Mouse (Mus musculus): ENCODE measurements around the gene Cbll1.

The Cbll1 gene

DNA sequence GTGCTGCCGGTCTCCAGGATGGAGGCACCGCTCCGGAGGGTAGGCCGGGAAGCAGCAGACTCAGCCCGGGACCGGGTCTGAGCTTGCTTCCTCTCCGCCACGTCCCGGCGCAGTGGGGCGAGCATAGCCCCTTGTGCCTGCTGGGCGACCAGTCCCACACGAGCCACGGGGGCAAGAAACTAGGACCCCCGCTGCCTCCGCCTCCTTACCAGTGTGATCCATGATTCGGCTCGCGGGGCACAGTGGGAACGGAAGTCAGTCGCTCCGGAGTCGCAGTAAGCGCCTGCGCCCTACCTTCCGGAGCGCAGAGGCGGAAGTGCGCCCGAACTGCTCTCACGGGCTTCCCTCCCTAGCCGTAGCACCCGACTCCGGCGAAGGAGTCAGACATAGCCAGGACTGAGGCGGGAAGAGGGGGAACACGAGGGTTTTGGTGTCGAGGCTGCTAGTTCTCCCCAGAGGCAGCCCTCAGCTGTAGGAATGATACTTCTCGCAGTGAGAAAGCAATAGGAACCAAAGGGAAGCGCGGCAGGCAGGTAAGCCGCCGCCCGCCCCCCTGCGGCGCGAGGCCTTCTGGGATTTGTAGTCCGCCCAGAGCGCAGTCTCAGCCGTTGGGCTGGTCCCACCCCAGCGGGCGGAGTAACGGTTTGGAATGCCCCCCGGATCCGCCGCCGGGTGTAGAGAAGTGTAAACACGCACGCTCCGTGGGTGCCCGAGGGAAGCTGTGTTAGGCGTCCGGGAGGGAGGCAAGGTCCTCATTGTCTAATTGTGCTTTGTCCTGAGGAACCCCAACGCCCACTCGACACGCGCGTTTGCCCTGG is at the start of gene Cbll1:
Gene Cbll1 (minus strand): TSS at position 303 of the 818 bp plus-strand sequence.
- in situ Hi-C loops (cut with MseI, MboI) = loop anchor here (10.0 to 25.0 kb wide), 4 partner anchors 125 to 425 kb away; partner anchors contain the start of gene Gpr22 (in 1 of the 2)

DNA sequence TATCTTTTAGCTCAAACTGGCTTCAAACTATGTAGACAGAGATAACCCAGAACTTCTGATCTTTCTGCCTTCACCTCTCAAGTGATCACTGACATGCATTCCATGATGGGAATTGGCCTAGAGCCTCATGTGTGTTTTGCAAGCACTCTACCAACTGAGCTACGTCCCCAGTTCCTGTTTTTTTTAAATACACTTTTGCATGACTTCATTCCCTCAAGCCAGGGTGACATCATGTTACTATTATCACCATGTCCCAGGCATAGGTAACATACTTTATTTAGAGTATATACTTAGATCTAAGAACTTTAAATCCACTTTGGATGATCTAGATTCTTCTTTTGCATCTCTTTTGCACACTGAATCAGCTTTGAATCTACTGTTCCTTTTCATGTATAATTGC is 46.6 kb upstream of the Cbll1 start:
- in situ Hi-C loops (cut with MseI, MboI) = no loop called here

DNA sequence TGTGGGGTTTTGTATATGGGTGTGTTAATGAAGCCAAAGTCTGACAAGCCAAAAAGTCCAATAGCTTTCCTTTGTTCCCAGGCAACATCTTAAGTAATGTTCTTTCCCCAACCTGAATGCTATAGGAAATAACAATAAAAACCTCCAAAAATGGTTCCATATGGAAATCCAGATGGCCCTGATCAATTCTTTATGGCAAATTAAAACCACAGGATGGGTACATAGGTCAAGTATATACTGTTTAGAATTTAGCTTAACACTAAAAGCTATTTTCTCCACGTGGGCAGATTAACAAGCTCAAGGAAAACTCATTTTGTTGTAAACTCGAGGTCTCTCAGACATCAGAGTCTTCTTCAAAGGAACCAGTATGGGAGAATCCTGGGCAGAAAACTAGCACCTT is 45.8 kb upstream of the Cbll1 start:
- in situ Hi-C loops (cut with MseI, MboI) = no loop called here

DNA sequence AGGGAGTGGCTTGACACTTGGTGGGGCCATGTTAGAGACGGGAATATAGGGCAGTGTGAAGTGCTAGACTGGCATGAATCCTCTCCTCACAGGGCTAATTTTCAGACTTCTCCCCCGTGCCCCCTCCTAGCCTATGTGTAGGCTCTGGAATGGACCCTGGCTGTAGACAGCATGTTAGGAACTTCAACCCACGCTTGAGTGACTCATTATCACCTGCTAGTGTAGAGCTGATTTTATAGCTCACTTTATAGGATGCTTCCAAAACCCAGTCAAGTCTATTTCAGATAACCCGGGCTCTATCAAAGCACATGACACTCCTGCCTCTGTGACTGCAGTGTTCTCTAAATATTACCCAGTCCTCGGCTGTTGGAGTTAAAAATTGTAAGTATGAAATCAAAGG is 42.1 kb upstream of the Cbll1 start:
- in situ Hi-C loops (cut with MseI, MboI) = no loop called here

DNA sequence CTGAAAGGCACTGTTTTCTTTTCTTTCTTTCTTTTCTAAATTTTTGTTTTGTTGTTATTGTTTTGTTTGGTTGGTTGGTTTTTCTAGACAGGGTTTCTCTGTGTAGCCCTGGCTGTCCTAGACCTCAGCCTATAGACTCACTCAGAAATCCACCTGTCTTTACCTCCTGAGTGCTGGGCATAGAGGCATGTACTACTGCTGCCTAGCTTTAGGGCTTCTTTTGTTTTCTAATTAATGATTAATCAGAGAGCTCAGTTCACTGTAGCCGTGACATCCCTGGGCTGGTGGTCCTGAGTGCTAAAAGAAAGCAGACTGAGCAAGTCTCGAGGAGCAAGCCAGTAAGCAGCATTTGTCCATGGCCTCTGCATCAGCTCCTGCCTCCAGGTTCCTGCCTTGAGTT is 40.4 kb upstream of the Cbll1 start:
- in situ Hi-C loops (cut with MseI, MboI) = no loop called here

DNA sequence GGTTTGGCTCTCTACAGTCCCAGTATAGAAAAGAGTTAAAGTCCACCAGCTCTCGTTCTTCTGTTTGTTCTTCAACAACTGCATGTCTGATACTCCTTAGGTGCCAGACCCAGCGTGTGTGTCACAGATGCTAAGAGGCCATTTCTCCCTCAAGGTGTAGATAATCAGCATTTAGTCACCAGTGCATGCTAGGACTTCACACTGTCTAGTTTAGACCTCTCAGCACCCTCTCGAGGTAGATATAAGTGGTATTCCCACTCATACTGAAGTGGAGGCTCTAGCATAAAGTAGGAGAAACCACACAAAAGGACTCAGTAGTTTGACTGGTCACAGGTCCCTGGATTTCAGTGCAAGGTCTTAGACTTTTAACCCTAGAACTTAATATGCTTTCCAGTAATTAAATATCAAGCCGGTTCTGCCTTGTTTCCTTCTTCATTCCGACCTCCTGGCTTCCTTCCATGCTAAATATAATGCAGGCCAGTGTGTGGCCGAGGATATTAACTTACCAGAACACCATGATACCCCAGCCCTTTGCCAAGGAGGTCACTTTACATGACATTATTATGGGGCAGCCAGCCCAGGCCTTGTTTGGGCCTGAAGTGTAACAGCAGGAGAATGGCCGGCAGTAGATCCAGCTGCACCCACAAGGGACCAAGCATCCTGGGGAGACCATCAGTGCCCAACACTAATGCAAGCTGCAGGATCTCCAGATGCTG is 38.3 kb upstream of the Cbll1 start:
- in situ Hi-C loops (cut with MseI, MboI) = no loop called here

DNA sequence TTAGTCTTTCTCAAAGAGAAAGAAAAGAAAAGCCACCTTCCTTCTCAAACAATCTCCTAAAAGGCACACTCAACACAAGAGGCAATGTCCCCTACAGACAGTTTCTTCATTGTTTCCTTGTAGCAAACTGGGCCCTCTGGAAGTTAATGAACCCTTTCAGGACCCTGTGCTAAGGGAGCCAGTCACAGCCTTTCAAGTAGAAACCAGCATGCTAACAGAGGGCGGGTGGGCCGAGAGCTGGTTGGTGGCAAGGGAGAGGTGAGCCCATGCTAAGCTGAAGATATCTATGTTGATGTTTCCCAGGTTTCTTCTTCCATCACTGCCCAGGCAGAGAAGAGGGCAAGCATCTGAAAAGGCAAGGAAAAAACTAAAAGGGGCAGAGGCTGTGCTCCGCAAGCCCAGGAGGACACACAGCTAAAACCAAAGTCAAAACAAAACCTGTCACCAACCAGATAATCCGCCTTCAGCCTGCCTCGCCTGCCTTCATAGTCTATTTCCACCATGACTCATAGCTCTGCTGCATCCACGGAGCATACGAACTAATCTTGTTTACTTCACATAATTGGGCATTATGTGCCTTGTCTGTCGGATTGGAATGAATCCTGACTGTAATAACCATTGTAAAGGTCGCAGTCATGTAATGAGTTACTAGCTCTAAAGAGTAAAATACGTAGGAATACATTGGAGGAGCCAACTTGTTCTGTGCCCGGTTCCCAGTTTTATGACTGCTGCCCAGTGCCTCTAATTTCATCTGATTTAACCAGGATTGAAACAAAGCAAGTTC is 34.8 kb upstream of the Cbll1 start:
- in situ Hi-C loops (cut with MseI, MboI) = no loop called here

DNA sequence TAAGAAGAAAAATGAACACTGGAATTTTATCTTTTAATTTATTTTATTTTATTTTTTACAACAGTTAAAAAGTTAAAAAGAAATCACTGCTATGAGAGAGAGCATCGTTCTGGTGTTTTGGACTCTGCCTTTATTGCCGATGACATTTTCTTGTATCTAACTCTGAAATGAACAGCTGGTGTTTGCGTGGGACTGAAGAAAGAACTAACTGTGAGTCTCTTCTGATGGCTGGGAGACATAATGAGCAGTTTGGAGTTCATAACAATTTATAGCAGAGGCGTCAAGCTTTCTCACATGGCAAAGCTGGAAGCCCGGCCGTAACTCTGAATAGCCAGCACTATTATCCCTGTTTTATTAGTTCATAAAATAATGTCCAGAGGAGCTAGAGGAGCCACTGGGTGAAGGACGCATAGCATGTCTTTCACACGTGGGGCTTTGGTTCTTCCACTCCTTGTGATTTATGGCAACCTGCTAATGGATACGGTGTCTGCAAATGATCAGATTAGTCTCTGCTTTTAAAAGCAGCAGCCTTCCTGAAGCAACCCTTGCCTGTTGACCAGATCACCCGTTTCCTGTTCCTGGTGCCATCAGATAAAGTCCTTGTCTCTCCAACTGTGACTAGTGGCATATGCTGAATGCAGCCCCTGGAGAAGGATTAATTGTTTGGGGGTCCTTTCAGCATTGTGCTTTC is 33.9 kb upstream of the Cbll1 start:
- in situ Hi-C loops (cut with MseI, MboI) = no loop called here

DNA sequence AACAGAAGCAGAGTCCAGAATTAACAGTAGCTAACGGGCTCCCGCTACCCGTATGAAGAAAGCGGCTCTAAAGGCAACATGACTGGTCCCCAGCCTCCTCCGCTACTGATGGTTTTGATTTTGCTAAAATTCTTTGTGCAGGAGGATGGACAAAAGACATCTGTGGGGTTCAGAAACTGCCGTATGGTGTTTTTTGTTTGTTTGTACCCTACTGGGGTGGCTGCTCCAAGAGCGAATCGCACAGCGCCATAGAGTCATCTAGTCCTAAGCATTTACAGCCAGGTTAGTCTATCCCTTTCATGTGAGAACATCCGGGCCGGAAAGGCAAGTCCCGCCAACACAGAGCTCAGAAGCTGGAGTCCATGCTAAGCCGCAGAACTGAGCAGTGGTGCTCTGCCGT is 32.6 kb upstream of the Cbll1 start:
- in situ Hi-C loops (cut with MseI, MboI) = no loop called here

DNA sequence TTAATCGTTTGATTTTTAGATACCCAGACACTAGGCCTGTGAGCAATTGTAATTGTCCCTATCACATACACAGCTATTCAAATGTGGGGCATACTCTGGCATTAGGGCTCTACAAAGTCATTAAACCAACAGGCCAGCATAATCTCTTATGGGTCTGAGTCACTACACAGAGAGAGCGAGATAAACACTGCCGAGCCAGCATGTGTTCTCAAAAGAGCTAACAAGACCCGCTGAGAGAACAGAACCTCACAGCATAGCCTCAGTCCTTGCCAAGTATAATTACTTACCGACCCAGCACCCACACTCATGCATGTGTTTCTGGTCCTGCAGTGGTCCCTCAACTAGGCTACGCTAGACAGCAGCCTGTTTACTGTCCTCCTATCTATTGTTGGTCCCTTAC is 28.0 kb upstream of the Cbll1 start:
- in situ Hi-C loops (cut with MseI, MboI) = no loop called here

DNA sequence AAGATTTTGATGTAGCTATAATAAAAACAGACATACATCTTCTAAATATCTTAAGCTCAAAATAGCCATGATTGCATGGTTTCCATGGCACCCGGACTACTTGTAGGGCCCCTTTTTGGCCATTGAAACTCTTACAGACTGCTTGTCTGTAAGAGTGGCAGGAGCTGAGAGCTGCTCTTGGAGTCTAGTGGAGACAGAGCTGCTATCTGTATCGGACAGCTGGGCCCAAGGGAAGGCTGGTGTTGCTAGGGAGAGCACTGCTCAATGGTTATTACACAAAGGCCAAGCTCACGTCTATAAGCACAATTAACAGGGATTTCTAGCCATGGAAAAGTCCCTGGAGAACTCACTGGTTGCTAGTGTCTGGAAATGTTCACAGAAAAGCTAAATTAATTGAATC is 22.0 kb upstream of the Cbll1 start:
- in situ Hi-C loops (cut with MseI, MboI) = loop anchor here in 1 of 2 experiments (25.0 kb wide), 1 partner anchor 191 kb away; the partner anchor contains the start of gene Gpr22

DNA sequence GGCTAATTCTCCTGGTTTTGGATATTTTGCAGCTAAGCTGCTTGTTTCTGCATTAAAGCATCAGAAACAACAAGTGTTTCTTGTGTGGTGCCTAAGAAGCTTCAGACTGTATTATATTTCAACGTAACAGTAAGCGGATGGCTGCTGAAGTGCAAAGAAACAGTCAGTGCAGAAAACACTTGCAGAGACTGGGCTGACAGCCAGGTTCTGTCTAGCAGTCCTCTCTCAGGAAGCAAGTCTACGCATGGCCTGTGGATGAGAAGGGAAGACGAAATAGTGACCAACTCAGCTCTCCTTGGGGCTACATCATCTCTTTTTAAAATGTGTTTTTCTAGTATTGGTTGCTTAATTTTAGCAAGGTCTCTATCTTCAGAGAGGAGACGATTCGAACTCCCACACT is 20.7 kb upstream of the Cbll1 start:
- in situ Hi-C loops (cut with MseI, MboI) = loop anchor here in 1 of 2 experiments (25.0 kb wide), 1 partner anchor 192 kb away; the partner anchor contains the start of gene Gpr22

DNA sequence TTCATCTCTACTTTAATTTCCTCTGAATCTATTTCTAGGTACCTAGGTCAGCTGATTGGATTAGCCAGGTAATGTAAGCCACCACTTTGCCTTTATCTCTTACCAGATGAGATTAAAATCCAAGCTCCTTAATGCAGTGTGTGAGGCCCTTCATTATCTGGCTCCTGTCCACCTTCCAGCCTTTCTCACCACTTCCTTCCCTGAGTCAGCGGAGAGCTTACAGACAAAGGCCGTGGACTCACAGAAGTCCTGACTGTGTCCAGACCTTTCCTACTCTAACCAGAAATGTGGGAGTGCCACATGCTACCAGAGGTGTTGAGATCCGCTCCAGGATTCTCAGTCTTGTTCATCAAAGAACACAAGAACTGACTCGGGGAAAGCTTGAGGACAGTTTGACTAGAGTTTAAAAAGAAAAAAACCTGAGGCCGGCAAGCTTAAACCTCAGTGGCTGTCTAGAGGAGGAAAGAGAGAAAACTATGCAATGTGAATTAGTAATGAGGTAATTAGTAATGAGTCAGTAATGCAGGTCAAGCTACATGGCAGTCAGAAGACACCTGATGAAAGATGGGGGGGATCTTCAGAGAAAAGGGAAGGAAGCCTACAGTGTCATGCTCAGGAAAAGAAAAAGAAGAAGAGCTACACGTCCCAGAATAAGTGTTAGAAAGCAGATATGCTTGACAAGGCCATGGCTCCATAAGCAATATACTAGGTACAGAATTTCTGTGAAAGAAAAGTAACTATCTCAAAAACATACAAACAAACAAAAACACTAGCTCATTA is 14.5 kb upstream of the Cbll1 start:
- in situ Hi-C loops (cut with MseI, MboI) = loop anchor here in 1 of 2 experiments (25.0 kb wide), 1 partner anchor 198 kb away; the partner anchor contains the start of gene Gpr22

DNA sequence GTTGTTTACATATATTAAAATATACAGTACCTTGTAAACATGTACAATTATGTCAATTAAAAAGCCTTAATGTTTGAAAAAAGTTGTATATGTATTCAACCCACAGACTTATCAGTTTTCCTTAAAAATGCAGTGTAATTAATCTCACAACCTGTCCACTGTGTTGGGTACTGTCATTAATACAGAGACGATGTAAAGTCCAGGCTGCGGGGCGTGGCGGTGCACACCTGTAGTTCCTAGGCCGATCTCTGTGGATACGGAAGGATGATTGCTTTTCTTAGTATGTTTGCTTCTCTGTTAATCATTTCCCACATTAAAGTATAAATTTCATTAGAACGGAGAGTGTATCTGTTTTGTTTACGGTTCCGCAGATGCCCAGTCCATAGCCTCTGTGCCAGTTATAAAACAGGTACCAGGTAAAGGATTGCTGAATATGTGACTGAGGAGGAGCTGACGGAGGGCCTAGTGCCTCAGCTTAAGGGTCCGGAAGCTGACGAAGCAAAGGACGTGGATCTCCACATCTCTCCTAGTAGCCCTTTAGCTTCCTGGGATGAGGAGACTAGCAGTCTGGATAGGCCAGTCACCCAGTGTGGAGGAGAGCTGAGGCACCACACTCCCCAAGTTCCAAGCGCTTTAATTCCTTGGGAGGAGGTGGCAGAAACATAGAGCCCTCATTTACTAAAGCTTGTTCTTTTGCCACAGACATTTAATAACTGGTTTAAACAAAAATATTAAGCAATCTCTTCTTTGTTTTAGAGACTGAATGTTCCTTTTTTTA is 13.4 kb upstream of the Cbll1 start:
- in situ Hi-C loops (cut with MseI, MboI) = loop anchor here in 1 of 2 experiments (25.0 kb wide), 1 partner anchor 199 kb away; the partner anchor contains the start of gene Gpr22

DNA sequence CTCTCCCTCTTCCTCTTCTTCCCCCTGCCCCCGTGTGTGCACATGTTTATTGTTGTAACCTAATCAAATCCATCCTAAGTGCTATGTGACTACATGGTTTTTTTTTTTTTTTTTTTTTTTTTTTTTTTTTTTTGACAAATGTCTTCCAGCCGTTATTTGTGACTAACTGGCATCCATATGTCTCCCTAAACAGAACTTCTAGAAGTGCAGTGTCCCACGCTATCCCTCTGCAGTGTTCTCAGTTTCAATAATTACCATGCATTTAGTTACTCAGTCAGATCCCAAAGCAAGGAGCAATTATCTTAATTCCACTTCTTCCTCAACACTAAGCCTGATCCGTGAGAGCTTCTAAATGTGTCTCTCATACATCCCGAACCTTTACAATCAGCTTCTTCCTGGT is 11.8 kb upstream of the Cbll1 start:
- in situ Hi-C loops (cut with MseI, MboI) = loop anchor here in 1 of 2 experiments (25.0 kb wide), 1 partner anchor 201 kb away; the partner anchor contains the start of gene Gpr22

DNA sequence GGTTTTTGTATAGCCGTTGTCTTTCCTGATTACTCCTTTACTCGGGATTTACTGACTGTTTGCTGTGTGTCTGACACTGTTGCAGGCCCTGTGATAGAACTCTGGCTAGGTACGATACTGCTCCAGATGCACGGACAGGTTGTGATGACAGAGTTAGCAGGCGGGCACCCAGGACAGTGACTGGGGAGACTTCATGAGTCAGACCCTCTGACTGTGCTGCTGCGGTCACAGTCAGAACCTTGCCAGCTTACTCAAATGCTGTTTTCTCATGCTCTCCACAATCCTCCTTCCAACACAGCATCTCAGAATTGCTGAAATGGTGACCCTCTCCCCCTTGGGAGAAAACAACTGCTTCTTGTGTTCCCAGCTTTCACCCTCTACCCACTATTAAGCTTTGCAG is 9.1 kb upstream of the Cbll1 start:
- in situ Hi-C loops (cut with MseI, MboI) = loop anchor here (10.0 to 25.0 kb wide), 4 partner anchors 134 to 416 kb away; partner anchors contain the start of gene Gpr22 (in 1 of the 2)

DNA sequence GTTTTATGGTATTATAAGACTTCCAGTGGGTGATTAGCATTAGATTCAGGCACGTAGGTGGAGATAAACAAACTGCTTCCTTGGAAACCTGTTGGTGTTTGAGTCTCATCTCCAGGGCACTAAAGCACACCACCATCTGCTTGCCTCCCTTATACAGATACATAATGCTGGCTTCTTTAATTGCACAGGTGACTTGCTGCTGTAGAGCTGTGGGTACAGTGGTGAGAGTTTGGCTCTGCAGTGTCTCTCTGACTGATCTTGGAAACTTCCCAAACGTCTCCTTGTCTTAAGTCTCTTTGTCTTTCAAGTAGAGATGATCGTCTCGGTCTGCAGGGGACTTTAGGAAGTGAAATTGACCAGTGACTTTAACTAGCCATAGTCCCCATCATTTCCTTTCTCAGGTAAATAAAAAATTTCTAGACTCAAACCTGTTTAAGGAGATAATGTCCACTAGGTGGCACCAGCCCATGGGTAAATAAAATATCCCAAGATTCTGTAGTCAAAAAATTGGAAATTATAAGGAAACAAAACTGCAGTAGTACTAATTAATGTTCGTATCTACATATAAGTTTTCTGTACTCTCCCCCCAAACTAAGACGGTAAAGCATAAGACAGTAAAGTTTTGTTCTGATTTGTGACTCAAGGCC is 8.4 kb upstream of the Cbll1 start:
- in situ Hi-C loops (cut with MseI, MboI) = loop anchor here (10.0 to 25.0 kb wide), 4 partner anchors 133 to 417 kb away; partner anchors contain the start of gene Gpr22 (in 1 of the 2)

DNA sequence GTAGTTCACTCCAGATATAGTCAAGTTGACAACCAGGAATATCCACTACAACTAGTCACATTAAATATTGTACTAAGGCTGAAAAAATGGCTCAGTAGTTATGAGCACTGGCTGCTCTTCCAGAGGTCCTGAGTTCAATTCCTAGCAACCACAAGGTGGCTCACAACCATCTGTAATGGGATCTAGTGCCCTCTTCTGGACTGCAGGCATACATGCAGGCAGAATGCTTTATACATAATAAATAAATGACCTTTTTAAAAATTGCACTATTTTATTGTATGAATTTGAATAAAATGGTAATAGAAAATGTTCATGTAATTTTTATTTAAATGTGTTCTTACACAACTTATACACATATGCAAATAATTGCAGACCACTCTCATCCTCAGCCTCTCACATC is 3.8 kb upstream of the Cbll1 start:
- in situ Hi-C loops (cut with MseI, MboI) = loop anchor here (10.0 to 25.0 kb wide), 4 partner anchors 128 to 422 kb away; partner anchors contain the start of gene Gpr22 (in 1 of the 2)

DNA sequence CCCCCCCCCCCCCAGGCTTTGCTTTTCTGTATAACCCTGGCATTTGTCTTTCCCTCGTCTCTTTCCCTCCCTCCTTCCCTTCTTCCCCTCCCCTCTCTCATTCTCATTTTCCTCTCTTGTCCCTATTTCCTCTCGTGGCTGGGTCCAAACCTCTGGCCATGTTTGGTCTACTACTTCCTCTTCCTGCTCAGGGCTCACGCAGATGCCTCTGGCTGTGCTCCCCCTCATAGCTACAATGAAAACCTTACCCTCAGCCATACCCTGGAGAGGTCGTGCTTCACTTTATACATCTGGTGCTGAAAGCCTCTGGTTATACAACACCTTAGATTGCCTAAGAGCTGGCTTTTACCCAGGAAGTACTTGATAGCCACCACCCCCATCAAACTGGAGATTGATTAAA is 1.9 kb upstream of the Cbll1 start:
- in situ Hi-C loops (cut with MseI, MboI) = loop anchor here (10.0 to 25.0 kb wide), 4 partner anchors 126 to 424 kb away; partner anchors contain the start of gene Gpr22 (in 1 of the 2)
